Mouse (Mus musculus): ENCODE results near the gene Mccc2. TPM values are rescaled to one million over a fixed set of nuclear protein-coding genes. Genes with fewer than 3 reads are reported as not detected.
"Not testable (repeated sequence)": the region's sequence is repeated elsewhere in the genome, so short reads cannot be mapped to it uniquely, and the experiment has no call there.

The Mccc2 gene
- 10 to 100 TPM; 28.6 to 30.6 TPM for total RNA-seq (2021)

- intact Hi-C loops (cut with DNase I): loop anchor here (5.0 kb wide), 1 partner anchor 658 kb away; no protein-coding TSS in a partner anchor
- peak; percentile 78 to 93 for DNase-seq (ENCODE audit: extremely low spot score in 1 of 2, low spot score in 2 of 2)
Measured at GRCm38 (mm10) chr13:100014906-100015895, at the start of gene Mccc2. Mccc2 (minus strand) TSS chr13:100015639.

- intact Hi-C loops (cut with DNase I): loop anchor here (5.0 to 10.0 kb wide), 2 partner anchors 37 to 421 kb away; no protein-coding TSS in a partner anchor
- DNase-seq (ENCODE audit: extremely low spot score in 1 of 2, low spot score in 2 of 2): no peak
Measured at GRCm38 (mm10) chr13:100063936-100064335, 48.5 kb upstream of the Mccc2 start.

- intact Hi-C loops (cut with DNase I); DNase-seq (ENCODE audit: extremely low spot score in 1 of 2, low spot score in 2 of 2): not testable (repeated sequence)
Measured at GRCm38 (mm10) chr13:100057738-100058137, 42.3 kb upstream of the Mccc2 start.

- no peak for DNase-seq (ENCODE audit: extremely low spot score in 1 of 2, low spot score in 2 of 2)
- intact Hi-C loops (cut with DNase I): loop anchor here (5.0 kb wide), 1 partner anchor 36 kb away; no protein-coding TSS in a partner anchor
Measured at GRCm38 (mm10) chr13:100026013-100026412, 10.6 kb upstream of the Mccc2 start.

GRCm38 (mm10) chr13:100016891-100017290 is 1.5 kb upstream of the Mccc2 start:
- no peak for DNase-seq (ENCODE audit: extremely low spot score in 1 of 2, low spot score in 2 of 2)
- intact Hi-C loops (cut with DNase I): loop anchor here (5.0 kb wide), 1 partner anchor 660 kb away; no protein-coding TSS in a partner anchor

- intact Hi-C loops (cut with DNase I): loop anchor here (5.0 kb wide), 1 partner anchor 659 kb away; no protein-coding TSS in a partner anchor
- DNase-seq (ENCODE audit: extremely low spot score in 1 of 2, low spot score in 2 of 2): no peak
Measured at GRCm38 (mm10) chr13:100015937-100016336, 498 bp upstream of the Mccc2 start.

GRCm38 (mm10) chr13:100005911-100006496 is 9.4 kb downstream of the Mccc2 start:
- DNase-seq (ENCODE audit: extremely low spot score in 1 of 2, low spot score in 2 of 2): no peak
- intact Hi-C loops (cut with DNase I): no loop called here

GRCm38 (mm10) chr13:100001790-100002196 is 13.6 kb downstream of the Mccc2 start:
- peak; percentile 68 to 83 for DNase-seq (ENCODE audit: extremely low spot score in 1 of 2, low spot score in 2 of 2)
- intact Hi-C loops (cut with DNase I): loop anchor here (5.0 kb wide), 1 partner anchor 139 kb away; no protein-coding TSS in a partner anchor

- intact Hi-C loops (cut with DNase I): no loop called here
- DNase-seq (ENCODE audit: extremely low spot score in 1 of 2, low spot score in 2 of 2): no peak
Measured at GRCm38 (mm10) chr13:99999078-99999477, 16.4 kb downstream of the Mccc2 start.

- intact Hi-C loops (cut with DNase I): no loop called here
- DNase-seq (ENCODE audit: extremely low spot score in 1 of 2, low spot score in 2 of 2): no peak
Measured at GRCm38 (mm10) chr13:99998099-99998498, 17.3 kb downstream of the Mccc2 start.

GRCm38 (mm10) chr13:99989592-99989991 is 25.8 kb downstream of the Mccc2 start:
- no peak for DNase-seq (ENCODE audit: extremely low spot score in 1 of 2, low spot score in 2 of 2)

GRCm38 (mm10) chr13:99983320-99983719 is 32.1 kb downstream of the Mccc2 start:
- intact Hi-C loops (cut with DNase I): no loop called here
- DNase-seq (ENCODE audit: extremely low spot score in 1 of 2, low spot score in 2 of 2): no peak

More at GRCm38 (mm10) chr13:99989592-99989991, 25.8 kb downstream of the Mccc2 start:
- intact Hi-C loops (cut with DNase I): no loop called here

GRCm38 (mm10) chr13:99979406-99979805 is 36.0 kb downstream of the Mccc2 start:
- no peak for DNase-seq (ENCODE audit: extremely low spot score in 1 of 2, low spot score in 2 of 2)
- intact Hi-C loops (cut with DNase I): no loop called here

- DNase-seq (ENCODE audit: extremely low spot score in 1 of 2, low spot score in 2 of 2): no peak
- intact Hi-C loops (cut with DNase I): no loop called here
Measured at GRCm38 (mm10) chr13:99970089-99970488, 45.4 kb downstream of the Mccc2 start.

- DNase-seq (ENCODE audit: extremely low spot score in 1 of 2, low spot score in 2 of 2): peak in 1 of 2 experiments; percentile 59
- intact Hi-C loops (cut with DNase I): no loop called here
Measured at GRCm38 (mm10) chr13:99967013-99967678, 48.3 kb downstream of the Mccc2 start.

- no peak for DNase-seq (ENCODE audit: extremely low spot score in 1 of 2, low spot score in 2 of 2)
- intact Hi-C loops (cut with DNase I): no loop called here
Measured at GRCm38 (mm10) chr13:99963814-99964213, 51.6 kb downstream of the Mccc2 start.

GRCm38 (mm10) chr13:99961661-99962060 is 53.8 kb downstream of the Mccc2 start:
- intact Hi-C loops (cut with DNase I): no loop called here
- no peak for DNase-seq (ENCODE audit: extremely low spot score in 1 of 2, low spot score in 2 of 2)

GRCm38 (mm10) chr13:99955591-99955944 is 59.9 kb downstream of the Mccc2 start:
- intact Hi-C loops (cut with DNase I): no loop called here
- no peak for DNase-seq (ENCODE audit: extremely low spot score in 1 of 2, low spot score in 2 of 2)

Measured in left cerebral cortex, postnatal 10 days (tissue).